Mouse (Mus musculus) ovary, postnatal 36 days (tissue): ENCODE data around the gene Pitpna.
A peak's percentile ranks its signal among the peaks of the same experiment; 100 is the strongest.
"Not testable (repeated sequence)": the region's sequence is repeated elsewhere in the genome, so short reads cannot be mapped to it uniquely, and the experiment has no call there.

Experiments used
- DNase-seq: peaks from one replicate; pipeline ENCODE4 v3.0.0; 2022; ENCODE audit warnings: low spot score, mixed read lengths

The Pitpna gene

GRCm38 (mm10) chr11:75588285-75588941 is 516 bp downstream of the Pitpna start:
- DNase-seq, result no peak

- no peak for DNase-seq
These were observed 4.7 kb downstream of the Pitpna start for GRCm38 (mm10) chr11:75592612-75593011.

- no peak for DNase-seq
These were observed 6.5 kb downstream of the Pitpna start for GRCm38 (mm10) chr11:75594431-75594830.

GRCm38 (mm10) chr11:75595404-75595803 is 7.5 kb downstream of the Pitpna start:
- DNase-seq, result no peak

GRCm38 (mm10) chr11:75595816-75596215 is 7.9 kb downstream of the Pitpna start:
- no peak for DNase-seq

GRCm38 (mm10) chr11:75596726-75597255 is 8.9 kb downstream of the Pitpna start:
- DNase-seq, result peak; percentile 43

- no peak for DNase-seq
These were observed 10.1 kb downstream of the Pitpna start for GRCm38 (mm10) chr11:75598004-75598403.

- DNase-seq, result not testable (repeated sequence)
These were observed 11.9 kb downstream of the Pitpna start for GRCm38 (mm10) chr11:75599802-75600201.

GRCm38 (mm10) chr11:75604826-75605225 is 16.9 kb downstream of the Pitpna start:
- DNase-seq, result no peak

- no peak for DNase-seq
These were observed 17.4 kb downstream of the Pitpna start for GRCm38 (mm10) chr11:75605318-75605717.

GRCm38 (mm10) chr11:75608776-75609175 is 20.9 kb downstream of the Pitpna start:
- DNase-seq, result no peak

- no peak for DNase-seq
These were observed 22.1 kb downstream of the Pitpna start for GRCm38 (mm10) chr11:75610021-75610420.

GRCm38 (mm10) chr11:75614769-75615168 is 26.9 kb downstream of the Pitpna start:
- DNase-seq, result no peak

GRCm38 (mm10) chr11:75615556-75615955 is 27.7 kb downstream of the Pitpna start:
- DNase-seq, result no peak

GRCm38 (mm10) chr11:75619133-75619532 is 31.2 kb downstream of the Pitpna start:
- DNase-seq, result no peak

GRCm38 (mm10) chr11:75620136-75620780 is 32.4 kb downstream of the Pitpna start:
- no peak for DNase-seq

GRCm38 (mm10) chr11:75621426-75621825 is 33.5 kb downstream of the Pitpna start:
- DNase-seq, result no peak

- no peak for DNase-seq
These were observed 34.9 kb downstream of the Pitpna start for GRCm38 (mm10) chr11:75622588-75623329.

GRCm38 (mm10) chr11:75624102-75624554 is 36.2 kb downstream of the Pitpna start:
- DNase-seq, result no peak

GRCm38 (mm10) chr11:75625820-75626219 is 37.9 kb downstream of the Pitpna start:
- no peak for DNase-seq

- DNase-seq, result no peak
These were observed 42.2 kb downstream of the Pitpna start for GRCm38 (mm10) chr11:75630098-75630497.

- peak; percentile 95 for DNase-seq
These were observed 42.8 kb downstream of the Pitpna start, which contains the start of gene Inpp5k for GRCm38 (mm10) chr11:75630645-75631229. Inpp5k (plus strand) TSS chr11:75630988.
